8 mouse cellular contexts compared by ENCODE assay signal in the genomic region with DNA sequence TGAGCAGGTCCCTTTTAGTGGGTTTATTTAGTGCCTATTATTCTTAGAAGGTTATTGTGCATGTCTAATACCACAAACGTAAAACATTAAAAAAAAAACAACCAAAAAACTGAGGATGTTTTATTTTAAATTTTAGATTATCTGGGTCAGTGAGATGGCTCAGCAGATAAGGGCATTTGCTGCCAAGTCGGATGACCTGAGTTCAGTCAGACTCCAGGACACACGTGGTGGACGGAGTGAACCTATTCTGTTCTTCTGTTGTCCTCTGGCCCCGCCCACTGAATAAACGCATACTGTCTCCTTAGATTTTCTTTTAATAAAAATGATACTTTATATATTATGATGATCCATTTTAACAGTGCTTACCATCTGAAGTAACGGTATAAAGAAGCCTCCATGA. TPM values are rescaled to one million over a fixed set of nuclear protein-coding genes. Genes with fewer than 3 reads are reported as not detected.
DNase-seq lines count a peak whose midpoint lies in the region; ATAC-seq and TF ChIP-seq lines count a peak whose summit lies in the region.

No protein-coding gene starts in this region.

- ATAC-seq in hindbrain, embryonic 11.5 days (ENCODE audit: low FRiP score), result no peak
- no peak for ATAC-seq in intestine, embryonic 14.5 days (replicated peaks; ENCODE audit: low FRiP score, low TSS enrichment, low read depth)
- no peak for ATAC-seq in liver, postnatal 0 days
- no peak for ATAC-seq in activated CD4-positive, CD25-positive, alpha-beta regulatory T cell, adult 4 months

- peaks cover 19% of the 10 kb centered on the region for H3K4me1 ChIP-seq in hindbrain, embryonic 10.5 days (replicated peaks)
- H3K4me1 ChIP-seq in hindbrain, embryonic 11.5 days (replicated peaks; ENCODE audit: control insufficient read depth, insufficient read depth, low read length), result no peaks in the 10 kb centered on the region
- peaks cover 13% of the 10 kb centered on the region; the same call in 1 of the 2 replicates for H3K4me1 ChIP-seq in intestine, embryonic 14.5 days (replicated peaks; ENCODE audit: control insufficient read depth, insufficient read depth, low read length)
- H3K4me1 ChIP-seq in liver, postnatal 0 days (ENCODE audit: insufficient read depth), result peaks cover 10% of the 10 kb centered on the region; the same call in 1 of the 2 replicates
- peaks cover 4% of the 10 kb centered on the region; the same call in 1 of the 2 replicates for H3K4me1 ChIP-seq in thymus, adult 2 months (replicated peaks; ENCODE audit: control insufficient read depth, insufficient read depth, low read length)

- no peak for TF ChIP-seq POLR2A in thymus, adult 2 months (IDR thresholded peaks at IDR 0.05; ENCODE audit: control insufficient read depth, extremely low read depth, insufficient read depth, low read length, poor library complexity)

- no peak overlapping the region for H3K4me2 ChIP-seq in hindbrain, embryonic 11.5 days (replicated peaks; ENCODE audit: low read depth, low read length)
- peak overlapping the region; percentile 91 for H3K4me2 ChIP-seq in intestine, embryonic 14.5 days (ENCODE audit: low read length)
- peak overlapping the region; percentile 87 for H3K4me2 ChIP-seq in liver, postnatal 0 days (ENCODE audit: low read depth, low read length)

- peak overlapping the region; percentile 93 for H3K4me3 ChIP-seq in hindbrain, embryonic 10.5 days
- no peak overlapping the region for H3K4me3 ChIP-seq in hindbrain, embryonic 11.5 days (ENCODE audit: low read depth, low read length)
- peak overlapping the region; percentile 87 for H3K4me3 ChIP-seq in intestine, embryonic 14.5 days (ENCODE audit: low read depth, low read length)
- peak overlapping the region; percentile 96 for H3K4me3 ChIP-seq in liver, postnatal 0 days (ENCODE audit: low read depth, low read length)
- H3K4me3 ChIP-seq in thymus, adult 2 months (ENCODE audit: control insufficient read depth, insufficient read depth, low read length), result no peak overlapping the region

- H3K27me3 ChIP-seq in hindbrain, embryonic 10.5 days (ENCODE audit: insufficient read depth, poor library complexity, severe bottlenecking), result no peaks in the 10 kb centered on the region
- no peaks in the 10 kb centered on the region for H3K27me3 ChIP-seq in hindbrain, embryonic 11.5 days (ENCODE audit: control insufficient read depth, insufficient read depth, low read length)
- no peaks in the 10 kb centered on the region for H3K27me3 ChIP-seq in intestine, embryonic 14.5 days (replicated peaks; ENCODE audit: control insufficient read depth, insufficient read depth, low read length)
- no peaks in the 10 kb centered on the region for H3K27me3 ChIP-seq in liver, postnatal 0 days (ENCODE audit: insufficient read depth, low read length)
- H3K27me3 ChIP-seq in thymus, adult 2 months (ENCODE audit: control insufficient read depth, insufficient read depth, low read length), result no peaks in the 10 kb centered on the region

- WGBS in hindbrain, embryonic 10.5 days, result 52% methylated on average over 7 of the region's 7 CpGs
- WGBS in hindbrain, embryonic 11.5 days, result 49% methylated on average over 7 of the region's 7 CpGs
- WGBS in intestine, embryonic 14.5 days, result 50% methylated on average over 7 of the region's 7 CpGs
- 49% methylated on average over 7 of the region's 7 CpGs for WGBS in liver, postnatal 0 days (ENCODE audit: insufficient replicate concordance)
- 88% methylated on average over 7 of the region's 7 CpGs for WGBS in thymus, adult 2 months

- no peak for TF ChIP-seq EP300 in liver, postnatal 0 days (IDR thresholded peaks at IDR 0.05; ENCODE audit: low read depth)

- peaks cover 9% of the 10 kb centered on the region; the same call in 1 of the 2 replicates for H3K36me3 ChIP-seq in hindbrain, embryonic 10.5 days
- H3K36me3 ChIP-seq in hindbrain, embryonic 11.5 days (ENCODE audit: control insufficient read depth, insufficient read depth, low read length), result no peaks in the 10 kb centered on the region
- H3K36me3 ChIP-seq in intestine, embryonic 14.5 days (ENCODE audit: control insufficient read depth, insufficient read depth, low read length), result no peaks in the 10 kb centered on the region
- no peaks in the 10 kb centered on the region for H3K36me3 ChIP-seq in liver, postnatal 0 days (replicated peaks; ENCODE audit: insufficient read depth, low read length)
- H3K36me3 ChIP-seq in thymus, adult 2 months (ENCODE audit: control insufficient read depth, insufficient read depth, low read length), result no peaks in the 10 kb centered on the region

- no peak for TF ChIP-seq CTCF in liver, postnatal 0 days (IDR thresholded peaks at IDR 0.05; ENCODE audit: low read depth)
- no peak for TF ChIP-seq CTCF in thymus, adult 2 months (IDR thresholded peaks at IDR 0.05; ENCODE audit: borderline replicate concordance, control insufficient read depth, extremely low read depth, insufficient read depth, low read length, poor library complexity)

- no peak overlapping the region for H3K27ac ChIP-seq in hindbrain, embryonic 10.5 days
- no peak overlapping the region for H3K27ac ChIP-seq in hindbrain, embryonic 11.5 days (ENCODE audit: low read depth, low read length)
- no peak overlapping the region for H3K27ac ChIP-seq in intestine, embryonic 14.5 days (ENCODE audit: low read depth)
- H3K27ac ChIP-seq in liver, postnatal 0 days (ENCODE audit: low read depth), result peak overlapping the region; percentile 96
- H3K27ac ChIP-seq in thymus, adult 2 months (ENCODE audit: control insufficient read depth, insufficient read depth, low read length), result no peak overlapping the region

- H3K9me3 ChIP-seq in hindbrain, embryonic 10.5 days, result no peaks in the 10 kb centered on the region
- no peaks in the 10 kb centered on the region for H3K9me3 ChIP-seq in hindbrain, embryonic 11.5 days (ENCODE audit: control insufficient read depth, low read length)
- H3K9me3 ChIP-seq in intestine, embryonic 14.5 days (ENCODE audit: control insufficient read depth, low read length), result no peaks in the 10 kb centered on the region
- H3K9me3 ChIP-seq in liver, postnatal 0 days (ENCODE audit: low read length), result no peaks in the 10 kb centered on the region

- DNase-seq in hindbrain, embryonic 10.5 days (ENCODE audit: low spot score), result no peak
- DNase-seq in hindbrain, embryonic 11.5 days (ENCODE audit: low spot score), result no peak
- DNase-seq in embryo, embryonic 10.5 days (ENCODE audit: low spot score), result peak; percentile 39
- DNase-seq in intestine, embryonic 14.5 days (ENCODE audit: low spot score), result no peak
- DNase-seq in liver, postnatal 0 days, result peak; percentile 43
- no peak for DNase-seq in left cerebral cortex, adult 9 months (ENCODE audit: low spot score in 2 of 2)
- no peak for DNase-seq in thymus, adult 2 months

- no peak overlapping the region for H3K9ac ChIP-seq in hindbrain, embryonic 11.5 days (ENCODE audit: low read depth, low read length)
- H3K9ac ChIP-seq in intestine, embryonic 14.5 days (ENCODE audit: low read length), result no peak overlapping the region
- no peak overlapping the region for H3K9ac ChIP-seq in liver, postnatal 0 days (replicated peaks)

RNA-seq across cellular contexts. Expression of gene Adk, which starts 1.2 kb away (rescaled TPM):
- 115 and 146 TPM in 2 replicates for polyA plus RNA-seq in hindbrain, embryonic 10.5 days (2016; fragmentation: Nextera tagmentation; extraction: Ambion mirVana)
- 107 and 108 TPM in 2 replicates for polyA plus RNA-seq in hindbrain, embryonic 11.5 days (2014; fragmentation: Nextera tagmentation; extraction: Ambion mirVana)
- 180 TPM in 2 replicates for polyA plus RNA-seq in intestine, embryonic 14.5 days (2014; fragmentation: Nextera tagmentation; extraction: Ambion mirVana)
- polyA plus RNA-seq in liver, postnatal 0 days (2015; fragmentation: Nextera tagmentation; extraction: Ambion mirVana), result 467 and 475 TPM in 2 replicates
- polyA plus RNA-seq in activated CD4-positive, CD25-positive, alpha-beta regulatory T cell, adult 4 months (2017; shearing (Covaris generic)), result 100 to 1,000 TPM; 125 to 151 TPM
- 12.7 and 18.5 TPM in 2 replicates for polyA plus RNA-seq in thymus, adult 2 months (2012; rRNA removed)

RNA-seq across cellular contexts. Expression of gene Ap3m1, which starts 1.3 kb away (rescaled TPM):
- polyA plus RNA-seq in hindbrain, embryonic 10.5 days (2016; fragmentation: Nextera tagmentation; extraction: Ambion mirVana), result 99.0 and 110 TPM in 2 replicates
- 135 and 138 TPM in 2 replicates for polyA plus RNA-seq in hindbrain, embryonic 11.5 days (2014; fragmentation: Nextera tagmentation; extraction: Ambion mirVana)
- polyA plus RNA-seq in intestine, embryonic 14.5 days (2014; fragmentation: Nextera tagmentation; extraction: Ambion mirVana), result 73.3 and 82.7 TPM in 2 replicates
- polyA plus RNA-seq in liver, postnatal 0 days (2015; fragmentation: Nextera tagmentation; extraction: Ambion mirVana), result 23.5 and 28.6 TPM in 2 replicates
- 10 to 100 TPM; 69.8 to 80.2 TPM for polyA plus RNA-seq in activated CD4-positive, CD25-positive, alpha-beta regulatory T cell, adult 4 months (2017; shearing (Covaris generic))
- 28.5 and 34.1 TPM in 2 replicates for polyA plus RNA-seq in thymus, adult 2 months (2012; rRNA removed)

Comparison
In these comparisons a context has a peak if more than half of its experiments do, and no peak if none do; other contexts are left out.
1. H3K4me3 ChIP-seq: peak in hindbrain, embryonic 10.5 days (single experiment), intestine, embryonic 14.5 days (single experiment) and liver, postnatal 0 days (single experiment); none in hindbrain, embryonic 11.5 days (single experiment) and thymus, adult 2 months (single experiment).
2. DNase-seq: peak in embryo, embryonic 10.5 days (single experiment) and liver, postnatal 0 days (single experiment); none in hindbrain, embryonic 10.5 days (single experiment), hindbrain, embryonic 11.5 days (single experiment), intestine, embryonic 14.5 days (single experiment), left cerebral cortex, adult 9 months (0 of 2) and thymus, adult 2 months (single experiment).